Mouse (Mus musculus): ENCODE measurements around the gene Mri1.

Gene Mri1

DNA sequence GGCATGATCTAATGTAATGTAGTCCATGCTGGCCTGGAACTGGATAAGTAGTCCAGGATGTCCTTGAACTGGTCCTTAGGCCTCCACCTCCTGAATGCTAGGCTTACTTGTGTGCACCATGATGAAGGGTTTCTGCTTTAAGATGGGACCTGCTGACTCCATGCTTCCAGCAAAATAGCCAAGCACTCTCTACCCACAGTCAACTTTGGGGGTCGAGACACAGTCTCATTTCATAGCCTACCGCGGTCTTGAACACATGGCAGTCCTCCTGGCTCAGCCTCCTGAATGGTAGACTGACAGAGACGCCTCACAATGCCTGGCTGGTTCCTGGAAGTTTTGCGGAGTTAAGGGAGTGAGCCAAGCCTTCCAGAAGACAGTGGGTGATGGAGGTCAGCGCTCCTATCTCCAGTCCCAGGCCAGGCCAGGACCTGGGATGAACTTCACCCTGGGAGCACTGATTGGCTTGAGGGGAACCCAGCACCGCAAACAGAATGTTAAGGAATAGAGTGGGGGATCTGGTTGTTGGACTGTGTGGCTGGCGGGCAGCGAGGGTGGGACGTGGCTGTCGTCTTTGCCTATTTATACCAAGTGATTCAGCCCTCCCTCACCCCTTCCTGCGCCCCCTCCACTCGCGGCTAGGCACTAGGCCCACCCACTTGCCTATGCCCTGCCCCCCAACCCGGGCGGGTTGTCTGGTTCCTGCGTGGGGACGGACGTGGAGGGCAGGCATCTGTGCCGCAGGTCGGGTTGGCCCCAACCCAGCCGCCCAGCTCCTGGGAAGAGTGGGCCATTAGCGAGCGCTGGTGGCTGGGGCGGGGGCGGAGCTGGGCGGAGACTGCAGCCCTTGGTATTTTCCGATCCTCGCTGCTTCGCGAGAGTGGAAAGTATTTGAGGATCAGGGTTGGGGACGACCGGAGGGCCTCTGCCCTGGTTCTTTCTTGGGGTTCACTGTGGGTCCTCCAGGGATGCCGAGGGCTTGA is 53.9 kb downstream of the Mri1 start:
- WGBS = 10% methylated on average over 34 of the region's 34 CpGs

DNA sequence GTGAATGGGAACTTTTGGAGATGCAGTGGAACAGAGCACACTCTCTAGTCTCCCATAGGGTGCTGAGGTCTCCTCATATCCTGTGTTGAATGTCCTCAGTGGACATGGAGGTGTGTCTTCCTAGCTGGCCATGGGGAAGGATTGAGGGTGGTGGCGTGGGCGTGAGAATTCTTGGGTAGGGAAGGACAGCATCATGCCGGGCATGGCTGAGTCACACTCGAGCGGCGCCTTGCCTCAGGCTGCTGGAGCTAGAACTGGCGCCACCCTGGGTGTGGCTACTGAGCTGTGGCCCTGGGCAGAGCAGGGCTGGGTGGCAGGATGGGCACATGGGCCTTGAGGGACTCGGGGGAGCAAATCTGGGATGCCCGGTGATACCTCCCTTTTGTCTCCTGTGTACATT is 54.7 kb downstream of the Mri1 start:
- 43% methylated on average over 9 of the region's 9 CpGs for WGBS

DNA sequence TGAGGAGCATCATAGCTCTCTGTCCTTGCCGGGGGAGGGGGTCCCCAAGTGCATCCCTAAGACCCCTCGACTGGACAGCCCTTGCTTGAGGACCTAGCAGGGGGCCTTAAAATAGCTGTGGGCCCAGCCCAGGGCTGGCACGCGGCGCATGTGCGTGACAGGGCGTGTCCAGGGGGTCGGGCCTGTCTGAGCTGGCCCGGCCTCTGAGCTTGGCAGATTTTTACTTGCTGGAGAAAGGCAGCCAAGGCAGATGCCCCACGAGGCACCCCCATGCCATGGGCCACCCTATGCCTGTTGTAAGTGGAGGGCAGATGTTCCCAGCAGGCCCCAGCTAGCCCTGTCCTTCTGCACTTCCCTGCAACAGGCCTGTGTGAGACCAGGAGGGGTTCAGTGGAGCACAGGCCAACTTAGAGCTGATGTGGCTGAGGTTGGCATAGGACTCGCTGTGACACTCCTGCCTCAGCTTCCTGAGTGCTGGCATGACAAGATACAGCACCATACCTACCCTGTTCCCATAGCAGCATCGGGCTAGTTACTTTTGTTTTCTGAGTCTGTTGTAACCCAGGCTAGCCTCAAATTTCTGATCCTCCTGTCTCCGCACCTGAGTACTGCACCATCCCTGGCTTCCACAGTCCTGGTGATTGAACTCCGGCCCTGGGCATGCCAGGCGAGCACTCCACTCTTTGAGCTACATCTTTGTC is 55.4 kb downstream of the Mri1 start:
- WGBS = 38% methylated on average over 15 of the region's 15 CpGs

DNA sequence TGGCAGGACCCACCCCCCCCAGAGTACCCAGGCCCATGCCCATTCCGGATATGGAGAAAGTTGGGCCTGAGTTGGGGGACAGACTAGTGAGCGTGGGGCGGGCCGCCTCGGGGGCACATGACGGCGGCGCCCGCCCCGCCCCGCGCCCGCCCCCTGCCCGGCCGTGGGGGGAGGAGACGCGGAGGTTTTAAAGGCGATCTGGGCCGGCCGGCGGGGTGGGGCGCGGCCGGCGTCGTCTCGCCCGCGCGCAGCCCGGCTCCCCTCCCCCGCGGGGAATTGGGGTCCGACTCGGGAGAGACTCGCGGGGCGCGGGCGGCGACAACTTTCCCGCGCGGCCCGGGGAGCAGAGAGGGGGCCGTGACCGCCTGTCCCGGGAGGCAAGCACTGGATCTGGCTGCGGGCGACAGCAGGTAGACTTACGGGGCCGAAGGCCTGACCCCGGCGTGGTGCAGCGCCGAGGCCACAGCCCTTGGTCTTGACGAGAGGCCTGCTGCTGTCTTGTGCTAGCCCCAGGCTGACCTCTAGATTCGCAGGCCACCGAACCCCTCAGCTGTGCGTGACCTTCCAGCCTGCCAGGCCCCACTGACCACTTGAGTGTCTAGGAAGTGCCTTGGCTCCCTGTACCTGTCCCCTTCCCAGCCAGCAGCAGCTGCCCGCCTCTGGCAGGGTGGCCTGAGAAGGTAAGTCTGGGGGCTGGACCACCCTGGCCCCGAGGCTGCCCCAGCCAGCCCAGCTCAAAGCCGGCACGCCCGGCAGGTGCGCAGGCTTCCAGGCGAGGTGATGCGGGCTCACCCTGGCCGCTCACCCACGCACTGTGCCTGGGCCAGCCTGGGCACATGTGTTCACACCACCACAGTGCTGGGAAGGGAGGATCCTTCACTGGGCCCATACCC is 56.2 kb downstream of the Mri1 start:
- WGBS = 10% methylated on average over 67 of the region's 70 CpGs

DNA sequence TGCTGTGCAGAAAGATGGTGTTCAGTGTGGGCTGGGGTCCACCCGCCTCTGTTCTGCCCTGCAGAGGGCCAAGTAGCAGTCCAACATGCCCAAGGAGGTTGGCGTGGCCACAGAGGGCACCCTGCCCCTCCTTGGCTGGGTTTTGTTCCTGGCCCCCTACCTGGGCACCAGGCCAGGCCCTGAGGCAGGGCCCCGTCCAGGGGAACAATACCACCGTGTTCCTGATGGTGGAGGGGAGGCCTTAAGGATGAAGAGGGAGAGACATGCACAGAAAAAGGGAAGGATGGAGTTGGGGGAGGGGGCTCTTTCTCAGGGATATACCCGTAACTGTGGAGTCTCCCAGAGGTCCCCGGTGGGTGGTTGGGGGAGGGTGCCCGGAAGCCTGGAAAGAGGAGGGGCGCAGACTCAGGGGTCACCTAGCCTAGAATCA is 57.0 kb downstream of the Mri1 start:
- WGBS = 20% methylated on average over 8 of the region's 8 CpGs
